In genomic region chr16:11908461-11909014, GRCm38 (mm10) we compare ENCODE assay signal across 8 mouse cellular contexts. TPM values are rescaled to one million over a fixed set of nuclear protein-coding genes. Genes with fewer than 3 reads are reported as not detected.
A peak's percentile ranks its signal among the peaks of the same experiment; 100 is the strongest.
DNase-seq lines count a peak whose midpoint lies in the region; ATAC-seq and TF ChIP-seq lines count a peak whose summit lies in the region.

No protein-coding gene starts in this region.

- H3K36me3 ChIP-seq in heart, postnatal 0 days (replicated peaks; ENCODE audit: control insufficient read depth, insufficient read depth, low read length): no peaks in the 10 kb centered on the region; the same call in 1 of the 2 replicates
- H3K36me3 ChIP-seq in embryonic facial prominence, embryonic 13.5 days: no peaks in the 10 kb centered on the region
- H3K36me3 ChIP-seq in intestine, embryonic 14.5 days (ENCODE audit: control insufficient read depth, insufficient read depth, low read length): no peaks in the 10 kb centered on the region
- no peaks in the 10 kb centered on the region for H3K36me3 ChIP-seq in midbrain, embryonic 11.5 days (ENCODE audit: control insufficient read depth, insufficient read depth, low read length)

- no peaks in the 10 kb centered on the region for H3K9me3 ChIP-seq in heart, postnatal 0 days (replicated peaks; ENCODE audit: control insufficient read depth, low read length)
- no peaks in the 10 kb centered on the region for H3K9me3 ChIP-seq in embryonic facial prominence, embryonic 13.5 days
- no peaks in the 10 kb centered on the region for H3K9me3 ChIP-seq in intestine, embryonic 14.5 days (ENCODE audit: control insufficient read depth, low read length)
- H3K9me3 ChIP-seq in midbrain, embryonic 11.5 days (ENCODE audit: control insufficient read depth, low read length): no peaks in the 10 kb centered on the region

- peak overlapping the region; percentile 63 for H3K4me2 ChIP-seq in heart, postnatal 0 days (ENCODE audit: low read depth, low read length)
- peak overlapping the region; percentile 75 for H3K4me2 ChIP-seq in embryonic facial prominence, embryonic 13.5 days
- H3K4me2 ChIP-seq in intestine, embryonic 14.5 days (ENCODE audit: low read length): peak overlapping the region; percentile 54
- H3K4me2 ChIP-seq in midbrain, embryonic 11.5 days: peak overlapping the region; percentile 56

- no peak for TF ChIP-seq EP300 in heart, postnatal 0 days (IDR thresholded peaks at IDR 0.05; ENCODE audit: low read depth)

- peak; percentile 39 for ATAC-seq in heart, postnatal 0 days (ENCODE audit: insufficient read depth, low read depth)
- ATAC-seq in embryonic facial prominence, embryonic 13.5 days (ENCODE audit: insufficient number of reproducible peaks, insufficient read depth, low FRiP score, low TSS enrichment, low read depth): peak; percentile 4; the same call in 1 of the 2 replicates
- no peak for ATAC-seq in intestine, embryonic 14.5 days (replicated peaks; ENCODE audit: low FRiP score, low TSS enrichment, low read depth)
- peak; percentile 64 for ATAC-seq in midbrain, embryonic 11.5 days (ENCODE audit: low FRiP score)

- intact Hi-C loops in heart, postnatal 36 days (cut with DNase I): no loop called here

- H3K9ac ChIP-seq in heart, postnatal 0 days (replicated peaks; ENCODE audit: low read depth, low read length): peak overlapping the region; percentile 79
- peak overlapping the region; percentile 83 for H3K9ac ChIP-seq in embryonic facial prominence, embryonic 13.5 days
- H3K9ac ChIP-seq in intestine, embryonic 14.5 days (ENCODE audit: low read length): peak overlapping the region; percentile 72
- peak overlapping the region; percentile 75 for H3K9ac ChIP-seq in midbrain, embryonic 11.5 days (ENCODE audit: low read length)

- peak overlapping the region; percentile 97 for H3K27ac ChIP-seq in heart, postnatal 0 days (ENCODE audit: low read depth)
- peak overlapping the region; percentile 88 for H3K27ac ChIP-seq in embryonic facial prominence, embryonic 13.5 days
- peak overlapping the region; percentile 73; the same call in 1 of the 2 replicates for H3K27ac ChIP-seq in intestine, embryonic 14.5 days (ENCODE audit: low read depth)
- no peak overlapping the region for H3K27ac ChIP-seq in midbrain, embryonic 11.5 days (ENCODE audit: low read depth, low read length)

- peak overlapping the region; percentile 75 for H3K4me3 ChIP-seq in heart, postnatal 0 days (ENCODE audit: low read depth, low read length)
- peak overlapping the region; percentile 66 for H3K4me3 ChIP-seq in embryonic facial prominence, embryonic 13.5 days
- peak overlapping the region; percentile 66 for H3K4me3 ChIP-seq in intestine, embryonic 14.5 days (ENCODE audit: low read depth, low read length)
- H3K4me3 ChIP-seq in midbrain, embryonic 11.5 days (ENCODE audit: low read depth, low read length): peak overlapping the region; percentile 63

- WGBS in heart, postnatal 0 days: 14% methylated on average over 11 of the region's 11 CpGs
- 25% methylated on average over 11 of the region's 11 CpGs for WGBS in embryonic facial prominence, embryonic 13.5 days
- WGBS in intestine, embryonic 14.5 days: 19% methylated on average over 11 of the region's 11 CpGs
- 27% methylated on average over 11 of the region's 11 CpGs for WGBS in midbrain, embryonic 11.5 days

- peaks cover 16% of the 10 kb centered on the region for H3K4me1 ChIP-seq in heart, postnatal 0 days (ENCODE audit: control insufficient read depth, insufficient read depth)
- peaks cover 9% of the 10 kb centered on the region for H3K4me1 ChIP-seq in embryonic facial prominence, embryonic 13.5 days
- peaks cover 5% of the 10 kb centered on the region; the same call in 1 of the 2 replicates for H3K4me1 ChIP-seq in intestine, embryonic 14.5 days (replicated peaks; ENCODE audit: control insufficient read depth, insufficient read depth, low read length)
- no peaks in the 10 kb centered on the region for H3K4me1 ChIP-seq in midbrain, embryonic 11.5 days (ENCODE audit: control insufficient read depth, insufficient read depth, low read length)

- no peak for TF ChIP-seq CTCF in heart, postnatal 0 days (IDR thresholded peaks at IDR 0.05; ENCODE audit: low read depth)

- DNase-seq in heart, postnatal 0 days (ENCODE audit: low spot score): no peak
- DNase-seq in heart, postnatal 36 days: no peak
- peak; percentile 49 for DNase-seq in MEL-GATA-1-ER (ENCODE audit: extremely low read depth, low read depth)
- no peak for DNase-seq in intestine, embryonic 14.5 days (ENCODE audit: low spot score)
- no peak for DNase-seq in midbrain, embryonic 11.5 days (ENCODE audit: low spot score, missing footprints)
- DNase-seq in adrenal gland, adult 8-10 months: no peak
- DNase-seq in urinary bladder, postnatal 25 days (ENCODE audit: low spot score): no peak

- H3K27me3 ChIP-seq in heart, postnatal 0 days (ENCODE audit: control insufficient read depth, insufficient read depth, low read length): no peaks in the 10 kb centered on the region
- no peaks in the 10 kb centered on the region for H3K27me3 ChIP-seq in embryonic facial prominence, embryonic 13.5 days
- no peaks in the 10 kb centered on the region for H3K27me3 ChIP-seq in intestine, embryonic 14.5 days (replicated peaks; ENCODE audit: control insufficient read depth, insufficient read depth, low read length)
- no peaks in the 10 kb centered on the region for H3K27me3 ChIP-seq in midbrain, embryonic 11.5 days (ENCODE audit: control insufficient read depth, insufficient read depth, low read length)

RNA-seq across cellular contexts. Expression of gene Cpped1, which starts 0.7 kb away (rescaled TPM):
- total RNA-seq in heart, postnatal 0 days (2014; rRNA removed; ENCODE audit: low replicate concordance): 53.5 and 75.6 TPM in 2 replicates
- polyA plus RNA-seq in heart, postnatal 0 days (2015; fragmentation: Nextera tagmentation; extraction: Ambion mirVana): 33.6 and 34.1 TPM in 2 replicates
- total RNA-seq in heart, postnatal 36 days (2021): 10 to 100 TPM; 53.7 to 55.6 TPM
- 23.5 and 24.8 TPM in 2 replicates for polyA plus RNA-seq in embryonic facial prominence, embryonic 13.5 days (2015; fragmentation: Nextera tagmentation; extraction: Ambion mirVana)
- 35.6 and 35.9 TPM in 2 replicates for polyA plus RNA-seq in intestine, embryonic 14.5 days (2014; fragmentation: Nextera tagmentation; extraction: Ambion mirVana)
- 16.7 and 17.0 TPM in 2 replicates for polyA plus RNA-seq in midbrain, embryonic 11.5 days (2014; fragmentation: Nextera tagmentation; extraction: Ambion mirVana)
- total RNA-seq in adrenal gland, adult 8-10 months (2022): 10 to 100 TPM; 49.5 to 56.3 (median 50.5) TPM
